Mouse (Mus musculus): ENCODE measurements around the gene H2-D1. TPM values are rescaled to one million over a fixed set of nuclear protein-coding genes. Genes with fewer than 3 reads are reported as not detected.
A peak's percentile ranks its signal among the peaks of the same experiment; 100 is the strongest.

H2-D1 gene
- 10 to 100 TPM; 15.7 to 21.2 TPM for total RNA-seq (2021)
- long read RNA-seq, experiment 1, transcript H2-D1-202 (8 exons, 2,102 nt): major isoform, 35 of 44 reads
- long read RNA-seq, experiment 1, partial matches to known transcripts: 6 of 44 reads
- long read RNA-seq, experiment 1, other reads (novel, unspliced or antisense): 3 of 44 reads
- long read RNA-seq, experiment 2, transcript H2-D1-202 (8 exons, 2,102 nt): major isoform, 36 of 45 reads
- long read RNA-seq, experiment 2, partial matches to known transcripts: 3 of 45 reads
- long read RNA-seq, experiment 2, other reads (novel, unspliced or antisense): 6 of 45 reads

DNA sequence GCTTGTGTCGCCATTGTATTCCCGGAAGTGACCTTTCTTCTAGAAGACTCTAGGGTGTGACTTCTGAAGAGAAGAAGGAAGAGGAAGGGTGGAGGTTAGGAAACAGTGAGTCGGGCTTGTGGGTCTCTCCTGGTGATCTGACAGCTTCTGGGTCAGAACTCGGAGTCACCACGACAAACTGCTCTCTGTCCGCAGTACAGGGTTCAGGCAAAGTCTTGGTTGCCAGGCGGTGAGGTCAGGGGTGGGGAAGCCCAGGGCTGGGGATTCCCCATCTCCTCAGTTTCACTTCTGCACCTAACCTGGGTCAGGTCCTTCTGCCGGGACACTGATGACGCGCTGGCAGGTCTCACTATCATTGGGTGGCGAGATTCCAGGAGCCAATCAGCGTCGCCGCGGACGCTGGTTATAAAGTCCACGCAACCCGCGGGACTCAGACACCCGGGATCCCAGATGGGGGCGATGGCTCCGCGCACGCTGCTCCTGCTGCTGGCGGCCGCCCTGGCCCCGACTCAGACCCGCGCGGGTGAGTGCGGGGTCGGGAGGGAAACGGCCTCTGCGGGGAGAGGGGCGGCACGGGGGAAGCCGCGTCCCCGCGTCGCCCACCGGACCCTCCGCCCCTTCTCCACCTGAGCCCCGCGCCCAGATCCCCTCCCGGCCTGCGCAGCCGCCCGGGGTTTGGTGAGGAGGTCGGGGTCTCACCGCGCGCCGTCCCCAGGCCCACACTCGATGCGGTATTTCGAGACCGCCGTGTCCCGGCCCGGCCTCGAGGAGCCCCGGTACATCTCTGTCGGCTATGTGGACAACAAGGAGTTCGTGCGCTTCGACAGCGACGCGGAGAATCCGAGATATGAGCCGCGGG lies at the start of gene H2-D1:
Gene H2-D1, plus strand, starts transcription at position 67 of the 859 bp plus-strand sequence.
- Histone ChIP-seq H3K4me3 (peak within 1 kb of the TSS; percentile 61), H3K27ac (peak within 1 kb of the TSS; percentile 10; the same call in 1 of the 2 replicates)
- no peak for TF ChIP-seq CTCF (conservative IDR thresholded peaks at IDR 0.05)
- DNase-seq (ENCODE audit: low spot score in 2 of 2): peak; percentile 94 to 99

DNA sequence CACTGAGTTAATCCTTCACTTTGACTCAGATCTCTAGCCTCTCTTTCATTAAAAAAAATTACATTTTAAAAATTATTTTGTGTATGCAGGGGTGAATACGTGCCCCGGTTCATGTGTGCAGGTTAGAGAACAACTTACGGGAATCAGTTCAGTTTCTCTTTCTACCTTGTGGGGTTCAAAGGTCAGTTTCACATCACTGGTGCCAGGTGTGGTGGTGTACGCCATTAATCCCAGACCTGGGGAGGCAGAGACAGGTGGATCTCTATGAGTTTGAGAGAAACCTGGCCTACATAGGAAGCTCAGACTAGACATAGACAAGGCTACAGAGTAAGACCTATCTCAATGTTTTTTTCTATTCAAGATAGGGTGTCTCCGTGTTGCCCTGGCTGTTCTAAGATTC lies 49.5 kb upstream of the H2-D1 start:
- no peak overlapping the region for H3K27ac ChIP-seq
- no peak overlapping the region for H3K4me3 ChIP-seq
- TF ChIP-seq CTCF (conservative IDR thresholded peaks at IDR 0.05): no peak
- no peak for DNase-seq (ENCODE audit: low spot score in 2 of 2)

DNA sequence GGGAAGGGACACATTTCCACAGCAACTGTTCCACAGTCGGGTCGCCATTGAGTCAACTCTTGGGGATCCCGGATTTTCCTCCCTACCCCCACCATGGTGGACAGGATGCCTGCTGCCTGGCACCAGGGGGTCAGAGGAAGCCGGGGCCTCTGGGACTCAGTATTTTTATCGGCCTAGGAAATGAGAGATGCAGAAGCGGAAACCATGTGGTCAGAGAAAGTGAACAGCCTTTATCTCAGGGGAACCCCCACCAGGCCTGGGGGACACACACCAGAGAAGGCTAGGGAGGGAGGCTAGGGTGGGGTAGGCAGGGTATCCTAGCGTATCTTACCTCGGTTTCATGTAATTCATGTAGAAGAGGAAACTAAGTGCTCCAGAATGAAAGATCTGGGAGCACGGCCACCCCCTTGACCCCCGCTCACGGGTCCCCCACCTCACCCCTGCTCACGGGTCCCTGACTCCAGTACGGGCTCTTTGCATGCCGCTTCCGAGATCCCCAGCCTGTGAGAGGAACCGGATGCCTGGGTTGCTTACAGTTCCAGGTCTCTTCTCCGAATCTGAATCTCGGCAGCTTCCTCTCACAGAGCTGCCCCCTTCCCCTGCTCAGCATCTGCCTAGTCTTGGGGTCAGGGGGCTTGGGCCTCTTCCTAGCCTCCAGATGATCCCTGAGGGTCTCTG lies 43.9 kb upstream of the H2-D1 start:
- TF ChIP-seq CTCF (conservative IDR thresholded peaks at IDR 0.05): no peak
- no peak for DNase-seq (ENCODE audit: low spot score in 2 of 2)
- Histone ChIP-seq H3K27ac (peak overlapping the region; percentile 47), H3K4me3 (no peak overlapping the region)

DNA sequence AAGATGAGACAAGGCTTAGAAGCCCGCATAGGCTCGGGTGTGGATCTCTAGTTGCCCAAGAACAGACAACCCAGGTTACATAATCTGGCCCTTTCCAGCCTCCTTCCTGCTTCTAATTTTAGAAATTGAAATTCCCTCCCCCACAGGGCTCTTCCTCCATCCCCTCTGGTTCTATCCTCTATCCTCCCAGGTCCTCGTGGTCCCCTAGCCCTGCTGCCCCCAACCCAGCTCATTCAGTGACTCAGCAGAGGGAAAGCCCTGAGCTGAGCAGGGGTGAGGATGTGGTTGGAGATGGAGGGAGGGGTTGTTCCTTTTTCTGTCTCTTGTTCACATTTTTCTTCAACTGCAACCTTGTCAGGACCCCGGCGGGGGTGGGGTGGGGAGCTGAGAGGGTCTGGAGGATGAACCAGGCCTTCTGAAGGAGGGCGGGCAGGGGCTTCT lies 42.9 kb upstream of the H2-D1 start:
- no peak for TF ChIP-seq CTCF (conservative IDR thresholded peaks at IDR 0.05)

DNA sequence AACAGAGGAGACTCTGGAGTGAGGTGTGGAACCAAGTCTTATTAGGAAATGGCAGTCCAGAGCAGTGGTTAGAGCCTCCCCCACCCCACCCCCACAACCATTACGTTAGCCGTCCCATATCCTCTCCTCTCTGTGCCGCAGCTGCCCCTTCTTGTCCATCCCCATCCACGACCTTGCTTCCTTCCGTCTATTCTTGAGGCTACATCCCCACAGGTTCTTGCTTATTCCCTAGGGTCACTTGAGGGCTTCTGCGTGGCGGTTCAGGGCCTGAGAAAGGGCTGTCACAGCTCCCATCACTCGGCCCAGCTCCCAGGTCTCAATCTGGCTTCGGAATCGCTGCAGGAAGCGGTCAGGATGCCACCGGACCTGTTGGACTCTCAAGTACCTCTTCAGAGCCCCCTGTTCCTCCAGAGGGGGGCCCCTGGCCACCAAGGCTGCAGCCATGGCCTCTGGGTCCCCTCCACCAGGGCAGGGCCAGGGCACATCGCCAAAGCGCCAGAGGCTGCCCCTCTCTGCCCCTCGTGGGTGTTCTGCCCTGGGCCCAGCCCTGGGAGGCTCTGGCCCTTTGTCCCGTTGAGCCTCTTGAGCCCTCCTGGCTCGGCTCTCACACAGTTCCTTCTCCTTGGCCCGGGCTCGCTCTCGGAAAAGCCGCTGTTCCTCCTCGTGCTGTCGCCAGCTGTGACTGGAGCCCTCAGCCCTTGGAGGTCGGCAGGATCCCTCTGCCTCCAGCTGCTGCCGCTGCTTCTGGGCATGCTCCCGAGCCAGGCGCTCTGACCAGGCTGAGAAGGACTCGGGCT lies 42.2 kb upstream of the H2-D1 start, which contains the start of gene Gm16181:
Gene Gm16181, plus strand, starts transcription at position 679 of the 797 bp plus-strand sequence.
- no peak for DNase-seq (ENCODE audit: low spot score in 2 of 2)
- Histone ChIP-seq H3K27ac (peak within 1 kb of the TSS; percentile 47; the same call in 1 of the 2 replicates), H3K4me3 (no peak within 1 kb of the TSS)
- no peak for TF ChIP-seq CTCF (conservative IDR thresholded peaks at IDR 0.05)

More for the DNA sequence above, 42.9 kb upstream of the H2-D1 start:
- Histone ChIP-seq H3K4me3 (no peak overlapping the region), H3K27ac (peak overlapping the region; percentile 47; the same call in 1 of the 2 replicates)
- no peak for DNase-seq (ENCODE audit: low spot score in 2 of 2)

DNA sequence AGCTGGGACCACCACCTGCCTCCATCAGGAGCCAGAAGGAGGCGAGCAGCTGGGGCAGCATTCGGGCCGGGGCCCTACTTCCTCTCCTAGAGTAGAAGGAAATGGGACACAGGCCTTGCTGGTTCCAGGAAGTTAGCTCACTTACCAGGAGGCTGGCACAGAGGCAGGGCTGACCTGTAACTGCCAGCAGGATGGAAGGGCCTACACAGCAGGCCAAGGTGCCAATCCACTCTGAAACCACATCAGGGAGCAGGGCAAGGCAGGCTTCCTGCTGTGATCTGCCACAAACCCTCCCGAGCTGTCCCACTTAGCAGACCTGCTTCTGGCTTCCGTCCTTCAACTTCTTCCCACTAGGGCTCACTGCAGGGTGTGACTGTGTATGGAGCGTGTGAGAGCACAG lies 40.2 kb upstream of the H2-D1 start:
- Histone ChIP-seq H3K27ac (no peak overlapping the region; the same call in 1 of the 2 replicates), H3K4me3 (no peak overlapping the region)
- TF ChIP-seq CTCF (conservative IDR thresholded peaks at IDR 0.05): no peak
- DNase-seq (ENCODE audit: low spot score in 2 of 2): no peak

DNA sequence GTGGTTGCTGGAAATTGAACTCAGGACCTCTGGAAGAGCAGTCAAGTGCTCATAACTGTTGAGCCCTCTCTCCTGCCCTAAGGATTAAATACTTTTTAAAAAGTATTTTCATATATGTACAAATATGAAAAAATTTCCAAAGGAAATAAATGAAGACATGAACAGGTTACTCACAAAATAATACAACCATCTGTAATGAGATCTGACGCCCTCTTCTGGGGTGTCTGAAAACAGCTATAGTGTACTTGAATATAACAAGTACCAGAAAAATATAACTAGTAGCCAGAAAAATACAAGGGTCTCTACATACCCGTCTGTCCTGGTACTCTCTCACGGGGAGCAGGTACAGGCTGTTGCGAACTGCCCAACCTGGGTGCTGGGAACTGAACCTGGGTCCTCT lies 37.9 kb upstream of the H2-D1 start:
- H3K27ac ChIP-seq: no peak overlapping the region
- peak; percentile 33 for TF ChIP-seq CTCF (conservative IDR thresholded peaks at IDR 0.05)
- no peak for DNase-seq (ENCODE audit: low spot score in 2 of 2)
- no peak overlapping the region for H3K4me3 ChIP-seq

DNA sequence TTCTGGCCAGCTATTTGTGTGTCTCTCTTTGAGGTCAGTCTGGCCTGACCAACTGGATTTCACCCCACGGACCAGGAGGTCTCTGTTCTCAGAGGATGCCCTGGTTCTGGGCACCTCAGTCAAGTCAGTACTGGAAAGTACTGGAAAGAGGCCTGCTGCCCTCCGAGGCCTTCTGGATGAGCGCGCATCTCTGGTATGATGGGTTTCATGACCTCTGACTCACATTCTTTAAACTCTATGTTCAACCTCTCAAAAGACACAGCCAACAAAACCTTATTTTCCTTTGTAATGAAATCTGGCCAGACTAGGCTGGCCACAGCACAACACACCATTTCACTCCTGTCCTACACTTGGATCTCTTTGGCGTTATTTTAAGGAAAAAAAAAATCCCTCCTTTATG lies 37.1 kb upstream of the H2-D1 start:
- no peak for TF ChIP-seq CTCF (conservative IDR thresholded peaks at IDR 0.05)
- H3K4me3 ChIP-seq: no peak overlapping the region
- no peak overlapping the region for H3K27ac ChIP-seq
- no peak for DNase-seq (ENCODE audit: low spot score in 2 of 2)

DNA sequence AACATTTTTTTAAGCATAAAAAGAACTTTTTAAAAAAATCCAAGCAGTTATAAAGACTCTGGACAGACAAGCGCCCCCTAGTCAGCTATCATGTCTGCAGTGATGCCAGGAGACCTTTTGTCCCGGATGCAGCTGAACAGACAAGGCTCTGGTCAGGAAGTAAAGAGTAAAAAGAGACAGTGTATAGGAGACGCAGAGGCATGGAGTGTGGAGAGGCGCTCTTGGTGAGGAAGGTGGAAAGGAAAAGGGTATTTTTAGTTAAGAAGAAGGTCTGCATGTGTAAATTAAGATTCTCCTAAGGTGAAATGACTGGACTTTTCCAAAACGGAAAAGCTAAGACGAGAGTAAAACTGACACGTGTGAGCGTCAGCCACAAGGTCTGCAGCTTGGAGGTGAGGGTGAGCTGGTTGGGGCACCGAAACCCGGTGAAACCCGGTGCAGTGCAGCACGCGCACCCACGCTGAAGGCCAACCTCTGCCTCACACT lies 35.9 kb upstream of the H2-D1 start:
- H3K27ac ChIP-seq: no peak overlapping the region
- peak; percentile 27 for TF ChIP-seq CTCF (conservative IDR thresholded peaks at IDR 0.05)
- H3K4me3 ChIP-seq: no peak overlapping the region
- no peak for DNase-seq (ENCODE audit: low spot score in 2 of 2)

DNA sequence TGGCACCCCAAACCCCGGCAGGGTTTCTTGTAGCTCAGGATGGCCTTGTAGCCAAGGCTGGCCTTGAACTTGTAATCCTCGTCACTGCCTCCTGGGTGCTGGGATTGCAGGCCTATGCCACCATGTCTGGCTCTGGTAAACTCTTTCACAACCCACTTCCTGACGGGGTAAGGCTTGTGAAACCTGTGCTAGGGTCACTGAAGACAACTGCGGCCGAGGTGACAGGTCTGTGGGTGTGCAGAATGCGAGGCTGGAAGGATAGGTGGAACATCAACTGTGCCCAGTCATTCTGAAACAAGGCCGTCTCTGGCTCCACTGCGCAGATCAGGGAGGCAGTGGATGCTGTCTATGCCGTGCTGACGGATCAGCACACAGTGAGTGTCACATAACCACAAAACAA lies 31.5 kb upstream of the H2-D1 start:
- Histone ChIP-seq H3K4me3 (no peak overlapping the region), H3K27ac (no peak overlapping the region)
- TF ChIP-seq CTCF (conservative IDR thresholded peaks at IDR 0.05): no peak
- no peak for DNase-seq (ENCODE audit: low spot score in 2 of 2)

DNA sequence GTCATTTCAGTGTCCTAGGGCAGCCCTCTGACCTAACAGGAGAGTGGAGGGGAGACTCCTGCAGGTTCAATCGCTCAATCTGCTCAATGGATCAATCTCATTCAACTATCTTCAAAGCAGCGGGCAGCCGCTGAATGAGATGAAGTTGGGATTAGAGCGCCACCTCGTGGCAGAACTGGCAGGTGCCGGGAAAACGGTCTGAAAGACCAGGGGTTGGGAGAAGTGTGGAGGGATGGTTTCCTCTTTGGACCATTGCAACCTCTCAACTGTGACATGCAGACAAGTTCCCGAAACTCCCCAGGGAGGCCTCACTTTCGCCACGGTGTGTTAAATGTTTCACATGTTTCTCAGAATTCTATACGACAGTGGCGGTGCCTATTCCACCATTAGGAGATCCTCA lies 30.5 kb upstream of the H2-D1 start:
- Histone ChIP-seq H3K4me3 (no peak overlapping the region; the same call in 1 of the 2 replicates), H3K27ac (peak overlapping the region; percentile 83)
- TF ChIP-seq CTCF (conservative IDR thresholded peaks at IDR 0.05): peak; percentile 95
- DNase-seq (ENCODE audit: low spot score in 2 of 2): peak; percentile 75 to 90

DNA sequence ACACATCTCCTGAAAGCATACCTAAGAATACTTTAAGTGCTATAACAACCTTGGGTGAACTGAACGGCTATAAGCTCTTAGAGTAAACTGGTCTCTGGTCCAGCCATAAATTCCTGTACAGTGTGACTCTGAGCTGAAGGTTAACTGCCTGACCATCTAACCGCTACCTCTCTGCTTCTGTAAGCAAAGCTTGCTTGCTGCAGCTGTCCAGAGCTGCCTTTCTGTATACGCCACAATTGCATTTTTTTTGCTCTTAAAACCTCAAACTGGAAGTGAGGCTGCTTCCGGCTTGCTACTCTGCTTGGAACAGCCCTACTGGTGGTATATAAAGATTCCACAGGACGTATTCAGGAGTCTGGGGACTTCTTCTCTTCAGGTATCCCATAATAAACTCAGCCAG lies 29.9 kb upstream of the H2-D1 start:
- H3K27ac ChIP-seq: peak overlapping the region; percentile 83
- no peak for DNase-seq (ENCODE audit: low spot score in 2 of 2)

More for the DNA sequence above, 29.9 kb upstream of the H2-D1 start:
- no peak for TF ChIP-seq CTCF (conservative IDR thresholded peaks at IDR 0.05)
- peak overlapping the region; percentile 2 for H3K4me3 ChIP-seq
